Mouse (Mus musculus) hindbrain, embryonic 15.5 days (tissue): ENCODE results near the gene Akap14. TPM values are rescaled to one million over a fixed set of nuclear protein-coding genes. Genes with fewer than 3 reads are reported as not detected.
A peak's percentile ranks its signal among the peaks of the same experiment; 100 is the strongest.
"Not testable (repeated sequence)": the region's sequence is repeated elsewhere in the genome, so short reads cannot be mapped to it uniquely, and the experiment has no call there.

Source experiments
- ATAC-seq: fragments of 200-750 bp; cut with Nextera tagmentation; 2 replicates; pipeline ENCODE4 v1.8.0; 2017; ENCODE audit warnings: low read depth, moderate number of reproducible peaks, moderate TSS enrichment; ENCODE audit not compliant: low FRiP score
- H3K27ac ChIP-seq: fragments of 300-500 bp; sonication (generic); replicated peaks from 2 replicates; pipeline ENCODE4 v1.5.1; 2015; ENCODE audit warnings: mild to moderate bottlenecking, inconsistent platforms
- H3K27me3 ChIP-seq: fragments of 300-500 bp; sonication (generic); 2 replicates; pipeline ENCODE4 v1.6.1; 2015; ENCODE audit warnings: control low read depth, inconsistent platforms
- H3K36me3 ChIP-seq: fragments of 300-500 bp; sonication (generic); 2 replicates; pipeline ENCODE4 v1.6.1; 2015; ENCODE audit warnings: control low read depth, inconsistent platforms
- H3K4me1 ChIP-seq: fragments of 300-500 bp; sonication (generic); replicated peaks from 2 replicates; pipeline ENCODE4 v1.6.1; 2015; ENCODE audit warnings: control low read depth, inconsistent platforms
- H3K4me2 ChIP-seq: fragments of 300-500 bp; sonication (generic); 2 replicates; pipeline ENCODE4 v1.6.1; 2015; ENCODE audit warnings: moderate library complexity, mild to moderate bottlenecking, inconsistent platforms
- H3K4me3 ChIP-seq: fragments of 300-500 bp; sonication (generic); 2 replicates; pipeline ENCODE4 v1.5.1; 2015; ENCODE audit warnings: mild to moderate bottlenecking, inconsistent platforms
- H3K9ac ChIP-seq: fragments of 300-500 bp; sonication (generic); 2 replicates; pipeline ENCODE4 v1.6.1; 2015; ENCODE audit warnings: inconsistent platforms
- H3K9me3 ChIP-seq: fragments of 300-500 bp; sonication (generic); 2 replicates; pipeline ENCODE4 v1.6.1; 2016; ENCODE audit warnings: control low read depth, inconsistent platforms
- WGBS: fragments of 180-500 bp; shearing (Covaris S2); methylation state at CpG from one replicate; pipeline ENCODE4 v1.1.7; 2015; 5-methylcytosine and 5-hydroxymethylcytosine counted together
- polyA plus RNA-seq: library from polyadenylated mRNA; unstranded; fragments of >200 nt; fragmentation: Nextera tagmentation; extraction: Ambion mirVana; gene quantifications from 2 replicates; pipeline ENCODE4 v1.2.1, GENCODE M21; 2015

Akap14 gene
- 0.14 and 0.22 TPM in 2 replicates for polyA plus RNA-seq

DNA sequence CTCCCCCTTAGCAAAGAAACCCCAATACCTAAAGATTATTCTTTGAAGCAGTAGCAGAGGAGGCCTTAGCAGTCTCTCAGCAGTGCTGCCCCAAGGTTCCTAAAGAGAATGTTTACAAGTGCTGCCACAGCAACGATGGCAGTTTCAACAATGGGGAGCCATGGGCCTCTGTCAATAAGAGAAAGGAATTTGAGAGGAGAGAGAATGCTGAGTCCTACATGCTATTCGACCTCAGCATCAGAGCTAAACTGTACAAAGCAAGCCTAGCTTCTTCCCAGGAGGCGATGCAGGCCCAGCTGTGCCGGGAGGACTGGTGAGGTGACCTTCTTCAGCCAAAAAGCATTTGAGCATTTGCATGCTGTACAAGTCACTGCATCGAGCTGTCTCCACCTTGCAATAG is at the start of gene Akap14:
Akap14 (minus strand) TSS at position 101 of the 400 bp plus-strand sequence.
- H3K9ac ChIP-seq = no peak within 1 kb of the TSS
- H3K9me3 ChIP-seq = no peaks in the 10 kb centered on the region
- H3K27me3 ChIP-seq = no peaks in the 10 kb centered on the region
- H3K4me3 ChIP-seq = no peak within 1 kb of the TSS
- 0 out of 2 replicates have a peak, but pooled peaks have one; percentile 38 for ATAC-seq
- no peak within 1 kb of the TSS for H3K27ac ChIP-seq
- H3K4me2 ChIP-seq = no peak within 1 kb of the TSS
- H3K4me1 ChIP-seq = no peaks in the 10 kb centered on the region
- no peaks in the 10 kb centered on the region for H3K36me3 ChIP-seq
- 41% methylated on average over 5 of the region's 5 CpGs for WGBS

DNA sequence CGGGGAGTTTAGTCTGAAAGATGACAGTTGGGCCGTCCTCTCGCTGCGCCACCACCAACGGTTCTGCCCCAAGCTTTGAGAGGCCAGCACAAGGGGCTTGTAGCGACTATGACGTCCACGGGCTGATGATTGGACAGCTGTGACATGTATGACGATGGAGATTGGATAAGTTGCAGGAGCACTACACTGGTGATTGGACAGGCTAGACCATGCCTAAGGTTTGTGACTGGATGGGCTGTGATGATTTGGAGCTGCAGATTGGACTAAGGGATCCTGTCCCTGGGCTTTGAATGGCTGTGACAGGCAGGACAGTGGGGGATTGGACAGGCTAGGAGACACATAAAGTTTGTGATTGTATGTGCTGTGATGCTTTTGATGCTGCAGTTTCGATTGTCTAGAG is 42.3 kb upstream of the Akap14 start, which contains the start of gene Gm9:
Gm9 (minus strand) TSS at position 101 of the 400 bp plus-strand sequence.
- WGBS = 89% methylated on average over 10 of the region's 10 CpGs
- Histone ChIP-seq H3K9me3 (no peaks in the 10 kb centered on the region), H3K9ac (no peak within 1 kb of the TSS), H3K27ac (no peak within 1 kb of the TSS), H3K36me3 (no peaks in the 10 kb centered on the region), H3K4me1 (no peaks in the 10 kb centered on the region), H3K27me3 (no peaks in the 10 kb centered on the region), H3K4me3 (no peak within 1 kb of the TSS), H3K4me2 (no peak within 1 kb of the TSS)
- ATAC-seq = no peak

GRCm38 (mm10) chrX:37198676-37199075 is 30.0 kb upstream of the Akap14 start:
- H3K9ac ChIP-seq = no peak overlapping the region
- no peaks in the 10 kb centered on the region for H3K9me3 ChIP-seq
- H3K27me3 ChIP-seq = no peaks in the 10 kb centered on the region
- H3K4me2 ChIP-seq = no peak overlapping the region
- ATAC-seq = no peak
- H3K27ac ChIP-seq = no peak overlapping the region
- no peak overlapping the region for H3K4me3 ChIP-seq
- 72% methylated on average over 8 of the region's 8 CpGs for WGBS
- no peaks in the 10 kb centered on the region for H3K4me1 ChIP-seq
- H3K36me3 ChIP-seq = no peaks in the 10 kb centered on the region

- peak overlapping the region; percentile 62 for H3K4me3 ChIP-seq
These were observed 23.2 kb upstream of the Akap14 start for GRCm38 (mm10) chrX:37191744-37192379.

GRCm38 (mm10) chrX:37191105-37191743 is 22.6 kb upstream of the Akap14 start, which contains the start of the genes Ndufa1 and Rnf113a1:
Ndufa1 (minus strand) TSS chrX:37191163.
Rnf113a1 (plus strand) TSS chrX:37191245.
- Histone ChIP-seq H3K4me2 (peak within 1 kb of the TSS; percentile 56), H3K27ac (peak within 1 kb of the TSS; percentile 86), H3K4me3 (peak within 1 kb of the TSS; percentile 62), H3K9me3 (no peaks in the 10 kb centered on the region), H3K27me3 (no peaks in the 10 kb centered on the region), H3K36me3 (no peaks in the 10 kb centered on the region), H3K4me1 (peaks cover 9% of the 10 kb centered on the region), H3K9ac (peak within 1 kb of the TSS; percentile 50)
- WGBS = 21% methylated on average over 62 of the region's 63 CpGs
- ATAC-seq = peak; percentile 92

More at GRCm38 (mm10) chrX:37191744-37192379, 23.2 kb upstream of the Akap14 start:
- Histone ChIP-seq H3K4me2 (peak overlapping the region; percentile 56), H3K9ac (peak overlapping the region; percentile 50), H3K27me3 (no peaks in the 10 kb centered on the region), H3K36me3 (no peaks in the 10 kb centered on the region), H3K9me3 (no peaks in the 10 kb centered on the region), H3K27ac (peak overlapping the region; percentile 86), H3K4me1 (peaks cover 9% of the 10 kb centered on the region)
- 28% methylated on average over 28 of the region's 28 CpGs for WGBS
- ATAC-seq = peak; percentile 43; the same call in 1 of the 2 replicates

DNA sequence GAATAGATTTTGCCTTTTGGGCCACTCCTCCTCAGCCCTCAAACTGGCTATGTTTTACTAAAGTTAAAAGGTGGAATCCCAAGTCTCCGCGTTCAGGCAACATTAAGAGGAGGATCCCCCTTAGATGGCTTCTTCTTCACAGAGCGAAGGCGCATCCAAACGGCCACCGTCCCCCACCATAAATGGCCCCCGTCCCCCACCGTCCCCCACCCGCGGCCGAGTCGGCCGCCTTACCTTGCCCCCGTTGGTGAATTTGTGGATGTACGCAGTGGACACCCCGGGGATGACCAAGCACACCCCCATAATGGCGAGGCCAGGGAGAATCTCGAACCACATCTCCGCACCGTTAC is 22.1 kb upstream of the Akap14 start:
- Histone ChIP-seq H3K9ac (peak overlapping the region; percentile 50), H3K4me1 (peaks cover 9% of the 10 kb centered on the region), H3K4me3 (peak overlapping the region; percentile 62), H3K27ac (peak overlapping the region; percentile 86), H3K36me3 (no peaks in the 10 kb centered on the region), H3K27me3 (no peaks in the 10 kb centered on the region), H3K9me3 (no peaks in the 10 kb centered on the region), H3K4me2 (peak overlapping the region; percentile 56)
- no peak for ATAC-seq
- WGBS = 25% methylated on average over 20 of the region's 20 CpGs

GRCm38 (mm10) chrX:37184401-37184800 is 15.8 kb upstream of the Akap14 start:
- ATAC-seq, H3K36me3 ChIP-seq: not testable (repeated sequence)

DNA sequence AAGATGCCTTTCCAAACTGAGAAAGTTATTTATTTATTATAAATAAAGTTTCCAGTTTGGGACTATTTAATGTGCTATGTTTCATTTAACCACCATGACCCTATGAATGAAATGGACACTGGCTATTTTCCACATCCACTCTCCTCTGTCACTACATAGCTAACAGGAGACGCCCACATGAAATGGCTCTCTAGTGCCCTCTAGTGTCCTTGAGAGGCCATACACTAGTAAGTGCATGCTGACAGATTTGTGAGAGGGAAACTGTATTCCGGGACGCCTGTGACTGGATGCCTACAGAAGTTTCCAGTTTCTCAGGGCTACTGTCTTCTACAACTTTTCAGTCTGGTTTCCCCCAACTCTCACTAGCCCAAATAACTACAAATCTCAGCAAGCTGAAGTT is 1.6 kb downstream of the Akap14 start:
- no peak overlapping the region for H3K4me2 ChIP-seq
- 27% methylated on average over 3 of the region's 3 CpGs for WGBS

More at GRCm38 (mm10) chrX:37184401-37184800, 15.8 kb upstream of the Akap14 start:
- not testable (repeated sequence) for H3K9me3 ChIP-seq, H3K4me3 ChIP-seq, H3K27me3 ChIP-seq, H3K4me2 ChIP-seq, H3K4me1 ChIP-seq, H3K9ac ChIP-seq, H3K27ac ChIP-seq
- WGBS = 74% methylated on average over 8 of the region's 8 CpGs

DNA sequence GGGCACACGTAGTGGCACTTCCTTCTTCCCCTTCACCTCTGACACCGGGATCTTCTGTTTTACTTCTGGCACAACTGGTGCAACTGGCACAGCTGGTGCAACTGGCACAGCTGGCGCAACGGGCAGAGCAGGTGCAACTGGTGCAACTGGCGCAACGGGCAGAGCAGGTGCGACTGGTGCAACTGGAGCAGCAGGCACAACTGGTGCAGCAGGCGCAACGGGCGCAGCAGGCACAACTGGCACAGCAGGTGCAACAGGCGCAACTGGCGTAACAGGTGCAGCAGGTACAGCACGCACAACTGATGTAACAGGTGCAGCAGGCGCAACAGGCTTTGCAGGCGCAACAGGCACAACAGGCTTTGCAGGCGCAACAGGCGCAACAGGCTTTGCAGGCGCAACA is 5.5 kb downstream of the Akap14 start:
- Histone ChIP-seq H3K4me1 (no peaks in the 10 kb centered on the region), H3K4me3 (no peak overlapping the region), H3K36me3 (no peaks in the 10 kb centered on the region), H3K27ac (no peak overlapping the region), H3K4me2 (no peak overlapping the region), H3K9me3 (no peaks in the 10 kb centered on the region), H3K27me3 (no peaks in the 10 kb centered on the region), H3K9ac (no peak overlapping the region)
- 71% methylated on average over 18 of the region's 18 CpGs for WGBS
- no peak for ATAC-seq

More for the DNA sequence above, 1.6 kb downstream of the Akap14 start:
- H3K4me3 ChIP-seq = no peak overlapping the region
- no peaks in the 10 kb centered on the region for H3K9me3 ChIP-seq
- no peak for ATAC-seq
- H3K27ac ChIP-seq = no peak overlapping the region
- no peaks in the 10 kb centered on the region for H3K36me3 ChIP-seq
- no peaks in the 10 kb centered on the region for H3K27me3 ChIP-seq
- H3K9ac ChIP-seq = no peak overlapping the region
- H3K4me1 ChIP-seq = no peaks in the 10 kb centered on the region

DNA sequence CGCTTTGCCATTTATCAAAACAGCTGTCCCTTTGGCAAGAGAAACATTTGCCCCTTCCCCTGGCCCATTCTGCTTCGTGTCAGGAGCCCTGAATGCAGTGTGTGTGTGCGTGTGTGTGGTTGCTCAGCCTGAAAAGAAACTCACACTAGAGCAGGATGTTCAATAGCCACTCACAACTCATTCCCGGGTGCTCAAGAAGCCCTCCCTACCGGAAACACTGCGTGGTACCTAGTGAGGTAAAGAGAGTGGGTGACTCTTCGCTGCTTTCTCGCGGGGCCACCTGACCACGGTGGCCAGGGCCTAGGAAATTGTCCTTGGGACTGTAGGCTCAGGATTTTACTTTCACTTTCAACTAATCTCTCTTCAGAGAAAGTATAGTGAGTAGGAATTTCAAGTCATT is 7.5 kb downstream of the Akap14 start:
- Histone ChIP-seq H3K4me1 (no peaks in the 10 kb centered on the region), H3K9ac (no peak overlapping the region), H3K27me3 (no peaks in the 10 kb centered on the region), H3K4me3 (no peak overlapping the region), H3K36me3 (no peaks in the 10 kb centered on the region), H3K4me2 (no peak overlapping the region), H3K27ac (no peak overlapping the region), H3K9me3 (no peaks in the 10 kb centered on the region)
- no peak for ATAC-seq
- 65% methylated on average over 10 of the region's 10 CpGs for WGBS

- no peak overlapping the region for H3K4me2 ChIP-seq
- no peaks in the 10 kb centered on the region for H3K27me3 ChIP-seq
- H3K9ac ChIP-seq = no peak overlapping the region
- H3K27ac ChIP-seq = no peak overlapping the region
- no peaks in the 10 kb centered on the region for H3K36me3 ChIP-seq
- H3K4me3 ChIP-seq = no peak overlapping the region
- 59% methylated on average over 4 of the region's 4 CpGs for WGBS
- H3K4me1 ChIP-seq = no peaks in the 10 kb centered on the region
- ATAC-seq = no peak
- H3K9me3 ChIP-seq = no peaks in the 10 kb centered on the region
These were observed 10.8 kb downstream of the Akap14 start for GRCm38 (mm10) chrX:37157839-37158238.

DNA sequence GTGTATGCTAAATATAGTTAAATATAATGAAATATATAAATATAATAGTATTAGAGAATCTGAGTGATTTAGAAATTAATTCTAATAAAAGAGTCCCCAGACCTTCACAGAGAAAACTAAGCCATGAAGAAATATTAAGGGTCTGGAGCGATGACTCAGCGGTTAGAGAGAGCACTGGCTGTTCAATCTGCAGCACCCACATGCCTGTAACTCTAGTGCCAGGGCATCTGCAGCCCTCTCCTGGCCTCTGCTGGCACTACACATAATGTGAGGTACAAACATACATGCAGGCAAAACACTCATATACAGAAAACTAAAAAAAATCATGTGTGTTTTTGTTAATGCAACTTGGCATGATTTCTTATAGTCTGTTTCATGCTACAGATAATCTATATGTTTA is 23.7 kb downstream of the Akap14 start:
- Histone ChIP-seq H3K9ac (no peak overlapping the region), H3K4me3 (no peak overlapping the region), H3K4me1 (no peaks in the 10 kb centered on the region), H3K27me3 (no peaks in the 10 kb centered on the region), H3K4me2 (no peak overlapping the region), H3K9me3 (no peaks in the 10 kb centered on the region), H3K36me3 (peaks cover 12% of the 10 kb centered on the region), H3K27ac (no peak overlapping the region)
- WGBS = 96% methylated on average over 2 of the region's 2 CpGs
- no peak for ATAC-seq
